Mouse (Mus musculus): ENCODE data around the gene Lsp1.

- TF ChIP-seq POLR2A (IDR thresholded peaks at IDR 0.05; ENCODE audit: insufficient read length, low read depth) (no peak), MAX (IDR thresholded peaks at IDR 0.05; ENCODE audit: low read depth) (no peak), POLR2AphosphoS2 (IDR thresholded peaks at IDR 0.05; ENCODE audit: insufficient read length, low read depth) (peak; percentile 16), SRF (IDR thresholded peaks at IDR 0.05; ENCODE audit: control insufficient read depth, insufficient read length, low read depth) (no peak), MYOG (IDR thresholded peaks at IDR 0.05; ENCODE audit: control insufficient read depth in 1 of 3, insufficient read depth in 1 of 3, insufficient read length in 2 of 3, low read depth in 2 of 3) (no peak), USF1 (IDR thresholded peaks at IDR 0.05; ENCODE audit: low read depth) (no peak), E2F4 (IDR thresholded peaks at IDR 0.05; ENCODE audit: insufficient read depth) (no peak), REST (IDR thresholded peaks at IDR 0.05; ENCODE audit: insufficient read depth, insufficient read length) (no peak)
These were observed 12.3 kb downstream of the Lsp1 start for GRCm38 (mm10) chr7:142472936-142473335.

All from myocyte (in vitro differentiated cells).